Mouse (Mus musculus): ENCODE data around the gene Zfp672.

DNA sequence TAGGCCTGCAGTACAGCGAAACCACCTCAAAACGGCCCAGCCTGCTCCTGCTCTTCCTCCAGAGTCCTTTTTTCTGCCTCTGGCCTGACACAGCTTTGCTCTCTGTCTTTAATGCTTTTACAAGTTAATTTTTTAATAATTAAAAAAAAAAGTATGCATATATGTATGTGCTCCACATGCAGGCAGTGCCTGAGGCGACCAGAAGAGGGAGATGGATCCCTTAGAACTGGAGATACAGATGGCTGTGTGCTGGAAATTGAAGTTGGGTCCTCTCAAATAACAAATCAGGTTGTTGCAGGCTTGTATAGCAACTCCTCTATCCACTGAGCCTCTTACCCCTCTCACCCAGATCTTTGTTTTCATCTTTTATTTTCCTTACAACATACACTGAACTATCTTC is 3.4 kb downstream of the Zfp672 start:
- TF ChIP-seq CTCF (IDR thresholded peaks at IDR 0.05; ENCODE audit: insufficient read depth, low read length) (no peak), POLR2A (IDR thresholded peaks at IDR 0.05; ENCODE audit: borderline replicate concordance, extremely low read depth, low read depth, low read length) (no peak)
